Mouse (Mus musculus): Measurements from ENCODE around the gene Stim1.

Gene Stim1

GRCm38 (mm10) chr7:102292228-102292627 lies 24.6 kb downstream of the Stim1 start:
- no peak for ATAC-seq (ENCODE audit: insufficient number of reproducible peaks, low FRiP score, low TSS enrichment)

- no peak for ATAC-seq (ENCODE audit: insufficient number of reproducible peaks, low FRiP score, low TSS enrichment)
Observed at GRCm38 (mm10) chr7:102293234-102293633, 25.6 kb downstream of the Stim1 start.

GRCm38 (mm10) chr7:102300761-102301160 lies 33.2 kb downstream of the Stim1 start:
- ATAC-seq (ENCODE audit: insufficient number of reproducible peaks, low FRiP score, low TSS enrichment) = no peak

GRCm38 (mm10) chr7:102302471-102302870 lies 34.9 kb downstream of the Stim1 start:
- no peak for ATAC-seq (ENCODE audit: insufficient number of reproducible peaks, low FRiP score, low TSS enrichment)

GRCm38 (mm10) chr7:102305596-102305995 lies 38.0 kb downstream of the Stim1 start:
- ATAC-seq (ENCODE audit: insufficient number of reproducible peaks, low FRiP score, low TSS enrichment) = no peak

GRCm38 (mm10) chr7:102310266-102310665 lies 42.7 kb downstream of the Stim1 start:
- ATAC-seq (ENCODE audit: insufficient number of reproducible peaks, low FRiP score, low TSS enrichment) = no peak

- ATAC-seq (ENCODE audit: insufficient number of reproducible peaks, low FRiP score, low TSS enrichment) = no peak
Observed at GRCm38 (mm10) chr7:102310821-102311220, 43.2 kb downstream of the Stim1 start.

GRCm38 (mm10) chr7:102312840-102313534 lies 45.4 kb downstream of the Stim1 start:
- ATAC-seq (ENCODE audit: insufficient number of reproducible peaks, low FRiP score, low TSS enrichment) = no peak

GRCm38 (mm10) chr7:102313535-102313863 lies 45.9 kb downstream of the Stim1 start:
- no peak for ATAC-seq (ENCODE audit: insufficient number of reproducible peaks, low FRiP score, low TSS enrichment)

- ATAC-seq (ENCODE audit: insufficient number of reproducible peaks, low FRiP score, low TSS enrichment) = no peak
Observed at GRCm38 (mm10) chr7:102314107-102314506, 46.5 kb downstream of the Stim1 start.

- no peak for ATAC-seq (ENCODE audit: insufficient number of reproducible peaks, low FRiP score, low TSS enrichment)
Observed at GRCm38 (mm10) chr7:102314908-102315307, 47.3 kb downstream of the Stim1 start.

- ATAC-seq (ENCODE audit: insufficient number of reproducible peaks, low FRiP score, low TSS enrichment) = no peak
Observed at GRCm38 (mm10) chr7:102315435-102315834, 47.8 kb downstream of the Stim1 start.

- no peak for ATAC-seq (ENCODE audit: insufficient number of reproducible peaks, low FRiP score, low TSS enrichment)
Observed at GRCm38 (mm10) chr7:102317583-102318168, 50.1 kb downstream of the Stim1 start.

- no peak for ATAC-seq (ENCODE audit: insufficient number of reproducible peaks, low FRiP score, low TSS enrichment)
Observed at GRCm38 (mm10) chr7:102322137-102322536, 54.5 kb downstream of the Stim1 start.

- no peak for ATAC-seq (ENCODE audit: insufficient number of reproducible peaks, low FRiP score, low TSS enrichment)
Observed at GRCm38 (mm10) chr7:102326323-102326722, 58.7 kb downstream of the Stim1 start.

GRCm38 (mm10) chr7:102330270-102330669 lies 62.7 kb downstream of the Stim1 start:
- no peak for ATAC-seq (ENCODE audit: insufficient number of reproducible peaks, low FRiP score, low TSS enrichment)

- no peak for ATAC-seq (ENCODE audit: insufficient number of reproducible peaks, low FRiP score, low TSS enrichment)
Observed at GRCm38 (mm10) chr7:102331476-102331875, 63.9 kb downstream of the Stim1 start.

- ATAC-seq (ENCODE audit: insufficient number of reproducible peaks, low FRiP score, low TSS enrichment) = no peak
Observed at GRCm38 (mm10) chr7:102333741-102334140, 66.1 kb downstream of the Stim1 start.

- no peak for ATAC-seq (ENCODE audit: insufficient number of reproducible peaks, low FRiP score, low TSS enrichment)
Observed at GRCm38 (mm10) chr7:102337326-102337725, 69.7 kb downstream of the Stim1 start.

- no peak for ATAC-seq (ENCODE audit: insufficient number of reproducible peaks, low FRiP score, low TSS enrichment)
Observed at GRCm38 (mm10) chr7:102337898-102338297, 70.3 kb downstream of the Stim1 start.

- ATAC-seq (ENCODE audit: insufficient number of reproducible peaks, low FRiP score, low TSS enrichment) = no peak
Observed at GRCm38 (mm10) chr7:102338956-102339355, 71.3 kb downstream of the Stim1 start.

GRCm38 (mm10) chr7:102345893-102346292 lies 78.3 kb downstream of the Stim1 start:
- no peak for ATAC-seq (ENCODE audit: insufficient number of reproducible peaks, low FRiP score, low TSS enrichment)
